Mouse (Mus musculus): ENCODE results near the gene Esx1.
A peak's percentile ranks its signal among the peaks of the same experiment; 100 is the strongest.

Esx1 gene

GRCm38 (mm10) chrX:137121718-137122117 lies at the start of gene Esx1:
Gene Esx1, minus strand, starts transcription at chrX:137122083.
- no peak for DNase-seq (ENCODE audit: low read depth)

- DNase-seq (ENCODE audit: low read depth) = no peak
Observed at GRCm38 (mm10) chrX:137170021-137170420, 48.1 kb upstream of the Esx1 start.

GRCm38 (mm10) chrX:137167658-137168057 lies 45.8 kb upstream of the Esx1 start:
- no peak for DNase-seq (ENCODE audit: low read depth)

- no peak for DNase-seq (ENCODE audit: low read depth)
Observed at GRCm38 (mm10) chrX:137165621-137166020, 43.7 kb upstream of the Esx1 start.

- DNase-seq (ENCODE audit: low read depth) = no peak
Observed at GRCm38 (mm10) chrX:137162700-137163099, 40.8 kb upstream of the Esx1 start.

- no peak for DNase-seq (ENCODE audit: low read depth)
Observed at GRCm38 (mm10) chrX:137160971-137161370, 39.1 kb upstream of the Esx1 start.

- no peak for DNase-seq (ENCODE audit: low read depth)
Observed at GRCm38 (mm10) chrX:137149050-137149449, 27.2 kb upstream of the Esx1 start.

GRCm38 (mm10) chrX:137144674-137145073 lies 22.8 kb upstream of the Esx1 start:
- no peak for DNase-seq (ENCODE audit: low read depth)

GRCm38 (mm10) chrX:137143726-137144125 lies 21.8 kb upstream of the Esx1 start:
- DNase-seq (ENCODE audit: low read depth) = no peak

- DNase-seq (ENCODE audit: low read depth) = no peak
Observed at GRCm38 (mm10) chrX:137142546-137142945, 20.7 kb upstream of the Esx1 start.

- peak; percentile 48 for DNase-seq (ENCODE audit: low read depth)
Observed at GRCm38 (mm10) chrX:137141669-137142068, 19.8 kb upstream of the Esx1 start.

GRCm38 (mm10) chrX:137127542-137127941 lies 5.7 kb upstream of the Esx1 start:
- no peak for DNase-seq (ENCODE audit: low read depth)

GRCm38 (mm10) chrX:137119675-137120423 lies 2.0 kb downstream of the Esx1 start:
- DNase-seq (ENCODE audit: low read depth) = no peak

GRCm38 (mm10) chrX:137118097-137118746 lies 3.7 kb downstream of the Esx1 start:
- peak; percentile 10 for DNase-seq (ENCODE audit: low read depth)

GRCm38 (mm10) chrX:137106498-137106897 lies 15.4 kb downstream of the Esx1 start:
- no peak for DNase-seq (ENCODE audit: low read depth)

GRCm38 (mm10) chrX:137104531-137104930 lies 17.4 kb downstream of the Esx1 start:
- DNase-seq (ENCODE audit: low read depth) = no peak

Measured in c-Kit-positive CD71-positive TER-119-negative erythroid progenitor cells, embryonic 14.5 days (primary cell).